Mouse (Mus musculus): Measurements from ENCODE around the gene Fgfr1op. TPM values are rescaled to one million over a fixed set of nuclear protein-coding genes. Genes with fewer than 3 reads are reported as not detected.
"Not testable (repeated sequence)": the region's sequence is repeated elsewhere in the genome, so short reads cannot be mapped to it uniquely, and the experiment has no call there.

The Fgfr1op gene
- polyA plus RNA-seq (2016; fragmentation: Nextera tagmentation; extraction: Ambion mirVana): 24.9 and 30.8 TPM in 2 replicates

GRCm38 (mm10) chr17:8164701-8165607, at the start of gene Fgfr1op:
Gene Fgfr1op (plus strand): TSS chr17:8165501.
- peak within 1 kb of the TSS; percentile 77; the same call in 1 of the 2 replicates for H3K27ac ChIP-seq
- 2% methylated on average over 20 of the region's 55 CpGs for WGBS
- not testable (repeated sequence) for H3K4me1 ChIP-seq; H3K27me3 ChIP-seq (ENCODE audit: insufficient read depth, poor library complexity, severe bottlenecking); DNase-seq (ENCODE audit: low spot score); H3K9me3 ChIP-seq
- H3K4me3 ChIP-seq: peak within 1 kb of the TSS; percentile 61
- H3K36me3 ChIP-seq: peaks cover 12% of the 10 kb centered on the region

DNA sequence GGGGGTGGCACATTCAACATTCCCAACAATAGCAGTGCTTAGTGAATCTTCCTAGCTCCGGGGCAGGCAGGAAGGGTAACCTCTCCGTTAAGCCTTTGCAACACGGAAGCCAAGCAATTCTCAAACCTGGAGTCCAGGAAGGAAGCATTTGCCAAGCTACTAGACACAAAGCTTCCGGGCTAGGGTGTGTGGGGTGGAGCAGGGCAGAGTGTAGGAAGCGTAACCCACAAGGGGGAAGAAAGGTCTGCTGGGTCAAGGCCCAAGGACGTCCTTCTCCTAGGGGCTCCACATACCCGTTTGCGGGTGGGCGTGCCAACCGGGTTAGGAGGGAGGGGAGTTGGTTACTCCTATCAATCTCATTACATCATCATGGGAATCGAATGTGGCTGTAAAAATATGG, 48.9 kb upstream of the Fgfr1op start:
- not testable (repeated sequence) for H3K27me3 ChIP-seq (ENCODE audit: insufficient read depth, poor library complexity, severe bottlenecking); H3K27ac ChIP-seq; H3K9me3 ChIP-seq; H3K4me1 ChIP-seq; H3K4me3 ChIP-seq; H3K36me3 ChIP-seq
- peak; percentile 56 for DNase-seq (ENCODE audit: low spot score)
- 79% methylated on average over 6 of the region's 11 CpGs for WGBS

DNA sequence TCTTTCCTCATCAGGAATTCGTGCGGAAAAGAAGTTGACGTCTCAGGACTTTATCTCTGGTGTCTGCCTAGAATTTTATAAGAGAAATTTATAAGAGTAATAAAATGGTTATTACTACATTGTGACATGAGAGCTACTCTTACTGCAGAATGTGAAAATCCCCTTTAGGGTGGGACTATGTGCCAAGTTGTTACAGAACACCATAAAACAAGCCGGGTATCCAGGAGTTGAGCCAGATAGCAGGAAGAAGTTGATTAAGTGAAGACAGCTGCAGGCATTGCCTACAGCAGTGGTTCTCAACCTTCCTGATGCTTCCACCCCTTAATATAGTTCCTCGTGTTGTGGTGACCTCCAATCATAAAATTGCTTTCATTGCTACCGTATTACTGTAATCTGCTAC, 48.4 kb upstream of the Fgfr1op start:
- DNase-seq (ENCODE audit: low spot score); H3K27ac ChIP-seq; H3K27me3 ChIP-seq (ENCODE audit: insufficient read depth, poor library complexity, severe bottlenecking); H3K36me3 ChIP-seq; H3K4me3 ChIP-seq; H3K4me1 ChIP-seq; H3K9me3 ChIP-seq: not testable (repeated sequence)
- no CpG with 5 or more reads among the region's 6 CpGs for WGBS

DNA sequence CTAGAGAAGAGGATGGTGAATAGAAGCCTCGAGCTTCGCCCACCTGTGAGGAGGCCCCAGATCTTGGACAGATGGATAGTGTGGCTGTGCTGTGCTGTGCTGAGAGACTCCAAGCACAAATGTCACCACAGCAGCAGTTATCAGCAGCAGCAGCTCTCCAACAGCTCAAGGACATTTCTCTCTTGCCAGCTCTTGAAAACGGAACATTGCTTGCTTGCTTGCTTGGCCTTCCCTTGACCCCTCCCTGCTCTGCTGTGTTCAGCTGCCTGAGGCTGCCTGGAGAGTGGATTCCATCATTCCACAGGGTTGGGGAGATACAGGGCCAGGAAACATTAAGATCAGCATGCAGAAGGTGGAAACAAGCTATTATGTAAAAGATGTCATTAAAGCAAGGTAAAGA, 42.3 kb upstream of the Fgfr1op start:
- H3K4me1 ChIP-seq; H3K27me3 ChIP-seq (ENCODE audit: insufficient read depth, poor library complexity, severe bottlenecking); H3K27ac ChIP-seq; H3K36me3 ChIP-seq; H3K4me3 ChIP-seq; DNase-seq (ENCODE audit: low spot score); H3K9me3 ChIP-seq: not testable (repeated sequence)
- WGBS: no CpG with 5 or more reads among the region's 3 CpGs

GRCm38 (mm10) chr17:8124586-8124985, 40.7 kb upstream of the Fgfr1op start:
- not testable (repeated sequence) for H3K36me3 ChIP-seq; H3K4me3 ChIP-seq; H3K27ac ChIP-seq; H3K27me3 ChIP-seq (ENCODE audit: insufficient read depth, poor library complexity, severe bottlenecking); DNase-seq (ENCODE audit: low spot score); H3K4me1 ChIP-seq; H3K9me3 ChIP-seq
- 95% methylated on average over 3 of the region's 6 CpGs for WGBS

GRCm38 (mm10) chr17:8128326-8128993, 36.8 kb upstream of the Fgfr1op start:
- not testable (repeated sequence) for H3K27ac ChIP-seq; DNase-seq (ENCODE audit: low spot score); H3K36me3 ChIP-seq; H3K27me3 ChIP-seq (ENCODE audit: insufficient read depth, poor library complexity, severe bottlenecking); H3K4me1 ChIP-seq; H3K4me3 ChIP-seq; H3K9me3 ChIP-seq
- WGBS: 66% methylated on average over 2 of the region's 7 CpGs

DNA sequence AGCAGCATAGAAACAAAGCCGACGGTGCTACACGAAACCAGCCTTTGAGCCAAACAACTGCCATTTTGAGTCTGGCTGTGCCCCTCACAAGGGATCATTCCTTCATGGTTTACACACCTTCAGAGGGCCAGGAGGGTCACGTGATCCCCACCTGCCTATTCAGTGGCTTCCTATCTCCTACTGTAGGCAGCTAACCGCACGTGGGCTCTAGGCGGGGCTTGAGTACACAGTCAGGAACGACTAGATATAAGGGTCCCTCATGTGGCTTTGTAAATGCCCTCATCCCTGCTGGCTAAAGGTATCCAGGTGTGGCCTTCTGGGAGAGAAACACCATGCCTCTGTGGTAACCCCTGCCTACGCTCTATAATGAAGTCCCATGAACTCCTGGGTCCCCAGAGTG, 35.7 kb upstream of the Fgfr1op start:
- not testable (repeated sequence) for H3K4me1 ChIP-seq

GRCm38 (mm10) chr17:8130849-8131248, 34.5 kb upstream of the Fgfr1op start:
- WGBS: no CpG with 5 or more reads among the region's 6 CpGs
- H3K9me3 ChIP-seq; H3K4me3 ChIP-seq; H3K4me1 ChIP-seq; DNase-seq (ENCODE audit: low spot score); H3K27me3 ChIP-seq (ENCODE audit: insufficient read depth, poor library complexity, severe bottlenecking); H3K27ac ChIP-seq; H3K36me3 ChIP-seq: not testable (repeated sequence)

More for the DNA sequence above, 35.7 kb upstream of the Fgfr1op start:
- not testable (repeated sequence) for H3K4me3 ChIP-seq; H3K36me3 ChIP-seq; H3K27ac ChIP-seq; H3K9me3 ChIP-seq; H3K27me3 ChIP-seq (ENCODE audit: insufficient read depth, poor library complexity, severe bottlenecking)
- DNase-seq (ENCODE audit: low spot score): peak; percentile 24
- 87% methylated on average over 9 of the region's 9 CpGs for WGBS

DNA sequence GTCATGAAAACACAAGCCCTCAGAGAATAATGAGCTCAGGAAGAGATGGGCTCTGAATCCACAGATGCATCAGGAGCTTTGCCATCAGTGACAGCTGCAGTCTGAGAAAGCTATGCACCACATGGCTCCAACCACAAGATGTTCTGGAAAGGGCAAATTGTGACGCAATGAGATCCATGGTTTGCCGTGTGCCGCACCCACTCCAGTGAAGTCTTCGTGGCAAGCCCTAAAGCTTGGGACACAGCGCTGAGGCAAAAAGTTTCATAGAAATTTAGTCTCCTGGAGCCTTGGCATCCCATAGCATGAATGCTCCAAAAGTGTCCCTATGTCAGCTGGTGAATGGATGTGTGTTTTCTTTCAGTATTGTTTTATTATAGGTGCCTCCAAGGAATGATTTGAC, 27.2 kb upstream of the Fgfr1op start:
- not testable (repeated sequence) for H3K27me3 ChIP-seq (ENCODE audit: insufficient read depth, poor library complexity, severe bottlenecking); H3K4me1 ChIP-seq; H3K4me3 ChIP-seq; DNase-seq (ENCODE audit: low spot score); H3K36me3 ChIP-seq; H3K27ac ChIP-seq; H3K9me3 ChIP-seq
- 94% methylated on average over 5 of the region's 5 CpGs for WGBS

DNA sequence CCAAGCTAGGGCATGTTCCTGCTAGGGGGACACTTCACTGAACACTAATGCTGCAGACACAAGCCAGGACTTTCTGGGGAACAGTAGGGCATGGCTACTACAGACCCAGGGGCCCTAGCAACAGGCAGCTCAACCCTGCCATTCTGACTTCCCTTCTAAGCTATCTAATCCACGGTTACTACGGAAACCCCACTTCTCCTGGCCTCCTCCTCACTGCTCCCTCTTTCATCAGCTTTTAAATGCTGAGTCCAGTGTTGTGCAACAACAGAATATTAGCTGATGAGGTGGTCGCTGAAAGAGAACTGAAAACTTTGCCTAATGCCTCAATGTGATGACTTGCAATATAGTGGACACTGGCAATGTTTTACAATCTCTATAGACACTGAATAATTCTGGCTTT, 25.1 kb upstream of the Fgfr1op start:
- not testable (repeated sequence) for H3K9me3 ChIP-seq; H3K4me1 ChIP-seq; H3K4me3 ChIP-seq; H3K36me3 ChIP-seq; H3K27ac ChIP-seq; DNase-seq (ENCODE audit: low spot score); H3K27me3 ChIP-seq (ENCODE audit: insufficient read depth, poor library complexity, severe bottlenecking)
- 82% methylated on average over 3 of the region's 3 CpGs for WGBS

- not testable (repeated sequence) for H3K27me3 ChIP-seq (ENCODE audit: insufficient read depth, poor library complexity, severe bottlenecking); H3K27ac ChIP-seq; H3K4me3 ChIP-seq; DNase-seq (ENCODE audit: low spot score); H3K4me1 ChIP-seq; H3K9me3 ChIP-seq; H3K36me3 ChIP-seq
- WGBS: 67% methylated on average over 10 of the region's 14 CpGs
These were observed 21.3 kb upstream of the Fgfr1op start for GRCm38 (mm10) chr17:8143802-8144673.

DNA sequence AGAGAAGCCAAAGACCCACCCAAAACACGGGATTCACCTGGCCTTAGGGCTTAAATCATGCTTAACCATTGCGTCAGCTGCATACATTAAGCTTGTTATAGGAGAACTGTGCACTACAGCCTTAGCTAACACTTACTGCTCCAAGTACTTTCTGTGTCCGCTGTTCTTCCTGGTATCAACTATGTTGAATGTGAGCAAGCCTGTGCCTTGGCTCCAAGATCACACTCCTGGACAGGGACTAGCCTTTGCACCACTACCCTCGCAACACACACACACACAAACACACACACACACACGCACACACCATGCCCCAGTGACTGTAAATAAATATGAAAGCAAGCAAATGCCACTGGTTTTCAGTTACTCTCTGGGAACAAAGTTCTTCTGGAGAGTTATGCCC, 18.4 kb upstream of the Fgfr1op start:
- WGBS: 22% methylated on average over 5 of the region's 5 CpGs
- H3K36me3 ChIP-seq; H3K4me1 ChIP-seq; H3K27me3 ChIP-seq (ENCODE audit: insufficient read depth, poor library complexity, severe bottlenecking); H3K9me3 ChIP-seq; DNase-seq (ENCODE audit: low spot score): not testable (repeated sequence)
- Histone ChIP-seq H3K27ac (peak overlapping the region; percentile 79; the same call in 1 of the 2 replicates), H3K4me3 (peak overlapping the region; percentile 59)

Data from heart, embryonic 10.5 days (tissue).